Mouse (Mus musculus) frontal cortex, postnatal 36 days (tissue): ENCODE results near the gene Acad11.

ENCODE experiments used
- DNase-seq, 2 experiments: peaks; one replicate each; pipeline ENCODE4 v3.0.0; 2022; ENCODE audit warnings: low spot score in 2 of 2

Gene Acad11

DNA sequence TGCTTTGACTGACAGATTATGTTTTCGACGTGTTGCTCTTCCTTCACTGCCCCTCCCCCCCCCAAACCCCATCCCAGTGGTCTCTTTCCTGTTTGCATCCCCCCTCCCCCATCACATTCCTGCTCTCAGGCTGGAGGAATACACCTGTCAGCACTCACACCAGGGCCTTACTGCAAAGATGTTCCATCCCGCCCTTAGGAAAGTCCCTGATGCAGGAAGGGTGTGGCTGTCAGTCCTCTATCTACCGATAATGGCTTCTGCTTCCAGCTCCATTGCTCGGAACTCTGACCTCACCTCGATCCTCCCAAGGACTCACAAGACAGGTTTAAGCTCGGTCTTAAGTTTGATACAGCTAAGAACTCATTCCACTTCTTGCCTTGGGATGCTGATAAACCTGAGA is 83.5 kb downstream of the Acad11 start:
- DNase-seq = no peak

DNA sequence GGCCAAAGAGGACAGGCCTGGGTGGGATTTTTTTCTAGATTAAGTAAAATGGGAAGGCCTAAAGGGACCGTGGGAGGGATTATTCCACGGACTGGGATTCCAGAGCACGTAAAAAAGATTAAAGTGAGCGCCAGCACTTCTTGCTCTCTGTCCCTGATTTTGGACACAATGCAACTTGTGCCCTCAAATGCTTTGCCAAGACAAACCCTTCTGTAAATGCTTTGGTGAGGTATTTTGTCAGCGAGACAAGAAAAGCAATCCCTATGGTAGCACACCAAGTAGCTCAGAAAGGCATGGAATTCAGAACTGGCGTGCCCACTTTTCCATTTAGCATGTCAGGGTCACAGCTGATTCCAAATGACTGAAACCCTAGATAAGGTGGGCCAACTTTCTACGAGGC is 85.8 kb downstream of the Acad11 start:
- DNase-seq = no peak

DNA sequence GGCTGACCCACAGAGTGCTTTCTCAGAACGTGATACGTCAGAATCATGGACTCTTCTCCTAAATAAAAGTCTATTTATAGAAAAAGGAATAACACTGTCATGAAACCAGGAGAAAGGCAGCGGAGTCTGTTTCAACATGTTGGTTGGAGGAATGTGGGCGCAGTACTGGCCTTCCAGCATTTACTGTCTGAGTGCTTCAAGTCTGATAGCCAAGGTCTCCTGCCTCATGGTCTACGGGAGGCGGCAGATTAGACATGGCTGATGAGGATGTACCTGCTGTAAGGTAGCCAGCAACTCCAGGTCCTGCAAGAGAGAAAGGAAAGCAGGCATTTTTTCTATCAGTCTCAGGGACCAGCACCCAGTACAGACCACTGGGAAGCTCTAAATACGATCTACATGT is 88.9 kb downstream of the Acad11 start:
- DNase-seq = no peak

DNA sequence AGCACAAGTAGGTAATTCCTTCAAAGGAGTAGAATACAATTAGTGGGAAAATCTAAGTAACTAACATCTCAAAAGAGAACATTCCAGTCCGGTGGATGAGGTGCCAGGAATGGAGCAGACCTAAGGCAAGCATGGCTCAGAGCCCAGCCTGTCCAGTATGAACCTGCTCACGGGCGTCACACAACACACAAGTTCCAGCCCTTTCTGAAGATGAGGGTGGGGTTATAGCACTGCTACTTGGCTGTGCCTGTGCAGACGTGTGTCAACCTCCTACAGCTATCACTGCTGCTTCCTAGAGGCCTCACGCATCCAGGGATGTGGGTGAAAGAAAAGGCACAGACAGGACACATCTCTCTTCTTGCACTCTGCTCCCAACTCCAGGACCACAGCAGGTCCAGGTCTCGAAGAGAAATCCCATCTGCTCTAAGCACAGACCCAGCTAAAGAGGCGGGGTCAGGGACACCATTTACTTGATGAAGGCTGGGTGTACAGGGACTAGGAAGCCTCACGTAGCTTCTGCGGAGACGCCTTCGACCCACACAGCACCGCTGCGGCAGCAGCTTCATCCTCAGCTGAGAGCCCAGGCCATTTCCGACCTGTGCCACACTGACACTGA is 92.0 kb downstream of the Acad11 start:
- no peak for DNase-seq

DNA sequence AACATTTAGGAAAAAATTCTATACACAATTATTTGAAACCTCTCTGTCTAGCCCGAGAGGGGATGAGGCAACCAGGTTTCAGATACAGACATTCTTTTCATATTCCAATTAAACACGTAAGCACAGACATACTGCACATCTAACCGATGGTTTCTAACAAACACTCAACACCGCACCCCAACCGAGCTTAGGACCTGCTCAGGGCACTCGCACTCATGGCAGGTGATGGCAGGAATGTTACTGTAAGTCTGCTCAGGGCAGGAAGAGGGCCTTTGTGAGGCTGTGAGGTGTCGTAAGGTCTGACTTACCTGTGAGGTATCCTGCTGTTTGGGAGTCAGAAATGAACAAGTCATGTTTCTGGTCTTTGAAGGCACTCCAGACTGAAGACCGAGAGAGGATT is 93.3 kb downstream of the Acad11 start:
- no peak for DNase-seq

DNA sequence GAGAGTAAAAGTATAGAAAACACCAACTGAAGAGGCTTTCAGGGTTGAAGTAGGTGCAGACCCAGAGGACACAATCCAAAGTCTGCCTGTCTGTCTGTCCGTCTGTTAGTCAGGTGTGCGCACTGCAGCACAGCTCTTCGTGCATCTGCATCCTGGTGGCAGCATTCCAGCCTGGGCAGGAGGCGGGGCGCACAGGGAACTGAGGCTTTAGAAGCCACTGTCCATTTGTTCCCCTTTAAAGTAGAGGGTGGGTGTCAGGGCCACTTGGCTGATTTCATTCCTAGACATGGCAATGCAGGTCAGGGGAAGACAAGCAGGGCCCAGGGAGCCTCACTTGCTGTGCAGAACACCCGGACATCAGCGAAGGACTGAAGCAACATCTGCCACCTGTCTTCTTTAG is 94.1 kb downstream of the Acad11 start:
- no peak for DNase-seq

DNA sequence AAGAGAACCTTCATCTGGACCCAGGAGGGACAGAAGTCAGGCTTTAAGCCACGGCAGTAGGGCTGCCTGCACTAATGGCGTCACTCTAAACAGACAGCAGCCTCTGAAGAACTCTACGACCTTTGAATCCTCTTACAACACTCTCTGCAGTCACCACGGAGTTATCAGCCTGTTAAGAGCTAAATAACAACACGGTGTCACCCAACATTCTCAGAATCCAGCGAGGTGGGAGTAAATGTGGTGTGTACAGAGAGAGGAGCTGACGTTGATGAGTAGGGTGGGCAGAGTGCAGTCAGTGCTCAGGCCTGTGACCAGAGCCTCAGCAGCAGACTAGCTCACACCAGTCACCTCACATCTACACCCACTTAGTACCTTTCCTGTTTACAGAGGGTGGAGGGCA is 97.9 kb downstream of the Acad11 start:
- no peak for DNase-seq

DNA sequence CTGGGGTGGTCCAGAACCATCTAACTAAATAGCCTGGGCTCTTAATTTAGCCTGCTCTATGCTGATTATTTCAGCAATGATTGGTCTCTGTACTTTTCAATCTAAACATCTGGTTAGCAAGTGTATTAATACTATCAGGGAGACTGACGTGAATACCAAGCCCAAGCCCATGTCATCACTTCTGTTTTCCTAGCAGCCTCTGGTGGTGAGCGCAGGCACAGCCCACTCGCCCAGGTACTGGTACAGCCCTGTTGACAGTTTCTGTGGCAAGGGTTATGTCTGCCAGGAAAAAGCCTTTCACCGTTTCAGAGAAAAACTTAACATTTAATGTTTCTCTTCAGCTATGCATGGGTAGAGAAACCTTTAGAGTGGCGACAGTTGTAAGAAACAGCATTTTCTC is 101.0 kb downstream of the Acad11 start:
- DNase-seq = no peak

DNA sequence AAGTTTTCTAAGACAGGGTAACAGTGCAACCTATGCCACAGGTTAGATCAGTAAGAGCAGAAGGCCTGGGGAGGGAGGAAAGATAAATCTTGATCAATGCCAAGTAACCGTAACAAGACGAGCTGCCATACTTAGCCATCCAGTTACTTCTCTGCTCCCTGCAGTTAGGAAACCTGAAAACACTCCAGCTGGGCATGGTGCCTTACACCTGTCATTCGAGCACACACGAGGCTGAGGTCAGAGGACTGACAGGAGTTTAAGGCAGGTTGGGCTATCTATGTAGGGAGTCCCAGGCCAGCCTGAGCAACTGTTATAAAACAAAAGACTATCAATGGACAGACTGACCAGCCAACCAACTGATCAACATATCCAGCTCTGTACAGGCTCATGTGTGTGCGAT is 102.7 kb downstream of the Acad11 start:
- DNase-seq = no peak

DNA sequence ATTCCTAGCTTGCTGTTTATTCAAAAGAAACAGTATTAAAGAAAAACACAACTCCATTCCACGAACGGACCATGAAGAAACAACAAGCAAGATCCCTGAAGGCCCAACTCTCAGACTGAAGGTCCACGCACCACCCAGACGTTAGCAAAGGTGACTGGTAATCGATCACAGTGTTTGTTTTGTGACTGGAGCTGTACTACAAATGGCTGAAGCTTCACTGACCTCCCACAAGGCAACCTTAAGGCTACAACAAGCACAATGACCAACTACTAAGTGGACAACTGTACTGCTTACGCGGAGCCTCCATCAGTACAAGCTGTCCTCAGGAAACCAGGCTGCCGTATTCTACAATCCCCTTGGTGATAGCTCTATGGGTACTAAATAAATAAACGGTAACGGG is 106.8 kb downstream of the Acad11 start:
- no peak for DNase-seq

DNA sequence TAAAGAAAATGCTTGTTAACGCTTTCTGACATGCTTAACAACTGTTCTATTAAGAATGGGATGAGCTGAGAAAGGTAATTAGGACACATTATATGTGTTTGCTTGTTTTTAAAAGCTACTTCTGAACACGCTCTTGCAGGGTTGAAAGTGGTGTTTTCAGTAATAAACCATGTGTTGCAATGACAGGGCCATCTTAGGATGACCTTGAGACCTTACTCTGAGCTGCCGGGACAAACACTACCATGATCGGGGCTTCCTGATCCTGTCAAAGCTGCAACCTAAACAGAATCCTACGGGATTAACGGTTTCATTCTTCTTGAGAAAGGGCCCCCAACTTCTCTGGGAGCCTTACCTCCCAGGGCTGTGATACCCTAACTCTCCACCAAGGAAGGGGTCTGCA is 108.5 kb downstream of the Acad11 start:
- no peak for DNase-seq

DNA sequence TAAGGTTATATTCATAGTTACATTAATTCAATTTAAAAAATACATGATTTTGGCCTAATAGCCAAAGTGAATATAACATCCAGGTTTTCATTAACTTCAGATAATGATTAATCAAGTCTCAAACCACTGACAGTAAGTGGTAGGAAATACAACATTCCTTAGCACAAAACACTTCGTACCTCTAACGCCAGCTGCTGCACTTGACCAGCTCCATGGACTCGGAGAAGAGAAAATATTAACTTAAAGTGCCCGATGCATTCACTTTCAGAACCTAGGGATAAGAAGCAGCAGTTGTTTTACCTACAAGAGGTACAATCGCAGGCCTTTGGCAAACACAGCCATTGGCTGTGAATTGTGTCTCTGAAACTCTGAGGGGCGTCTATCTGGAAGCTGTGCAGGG is 109.2 kb downstream of the Acad11 start:
- no peak for DNase-seq
